14 mouse cellular contexts compared by ENCODE assay signal in the genomic region with DNA sequence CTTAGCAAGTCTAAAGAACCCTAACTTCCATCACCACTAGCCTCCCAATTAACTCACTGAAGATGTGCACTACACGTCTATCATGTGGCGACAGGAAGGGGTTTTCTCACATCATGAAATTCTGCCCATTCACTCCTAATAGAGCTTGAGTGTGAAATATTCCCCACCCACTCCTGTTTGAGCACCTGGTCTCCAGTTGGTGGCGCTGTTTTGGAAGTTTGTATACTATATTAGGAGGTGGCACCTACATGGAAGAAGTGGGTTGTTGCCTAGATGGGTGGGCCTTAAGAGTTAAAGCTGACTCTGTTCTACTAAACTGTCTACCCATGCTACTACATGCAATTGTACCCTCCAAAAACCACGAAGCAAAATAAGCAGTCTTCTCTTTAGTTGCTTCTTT.
"Had no signal": no experiment of that assay in that cellular context is flagged by ENCODE, and none has a peak within 500 bp of the region (broad histone marks: within the 10 kb centered on the region; RNA-seq: fewer than 3 reads in every experiment).

No protein-coding gene starts in this region.

- DNase-seq: kidney, adult 11 months; kidney, postnatal 10 days; kidney, postnatal 4 days; lung, adult 2 months; lung, postnatal 10 days; right cerebral cortex, postnatal 14 days; thymus, postnatal 36 days had no signal

- H3K9ac ChIP-seq: liver, embryonic 14.5 days had no signal

- ATAC-seq: midbrain, embryonic 16.5 days had no signal

- H3K4me2 ChIP-seq: midbrain, embryonic 11.5 days had no signal

- H3K9me3 ChIP-seq: limb, embryonic 10.5 days; megakaryocyte, embryonic 14.5 days had no signal

- H3K27ac ChIP-seq: left cerebral cortex, adult 2 months; limb, embryonic 10.5 days; liver, embryonic 14.5 days; macrophage had no signal

- H3K36me3 ChIP-seq: limb, embryonic 10.5 days had no signal

- H3K4me3 ChIP-seq: left cerebral cortex, adult 2 months; limb, embryonic 10.5 days; megakaryocyte, embryonic 14.5 days had no signal
